Mouse (Mus musculus) heart, embryonic 13.5 days (tissue): ENCODE measurements at regions not wholly inside any gene's neighbourhood (a gene's known extent, or its start where the extent isn't known, plus 50 kb on each side); places are given as distances from the start of the nearest gene placed in this dataset.
A peak's percentile ranks its signal among the peaks of the same experiment; 100 is the strongest.

Source experiments
- ATAC-seq: fragments of 200-750 bp; cut with Nextera tagmentation; 2 replicates; pipeline ENCODE4 v1.8.0; 2017; ENCODE audit warnings: moderate TSS enrichment; ENCODE audit not compliant: insufficient number of reproducible peaks, low FRiP score, low TSS enrichment; ENCODE audit errors: extremely low read depth
- H3K27ac ChIP-seq: fragments of 300-500 bp; sonication (generic); replicated peaks from 2 replicates; pipeline ENCODE4 v1.5.1; 2015; ENCODE audit warnings: moderate library complexity, mild to moderate bottlenecking, inconsistent platforms
- H3K27me3 ChIP-seq: fragments of 300-500 bp; sonication (generic); replicated peaks from 2 replicates; pipeline ENCODE4 v1.6.1; 2015; ENCODE audit warnings: mild to moderate bottlenecking, inconsistent platforms
- H3K36me3 ChIP-seq: fragments of 300-500 bp; sonication (generic); 2 replicates; pipeline ENCODE4 v1.6.1; 2015; ENCODE audit warnings: mild to moderate bottlenecking, inconsistent platforms
- H3K4me1 ChIP-seq: fragments of 300-500 bp; sonication (generic); 2 replicates; pipeline ENCODE4 v1.6.1; 2015; ENCODE audit warnings: inconsistent platforms
- H3K4me2 ChIP-seq: fragments of 300-500 bp; sonication (generic); 2 replicates; pipeline ENCODE4 v1.6.1; 2015; ENCODE audit warnings: inconsistent platforms, mild to moderate bottlenecking, moderate library complexity
- H3K4me3 ChIP-seq: fragments of 300-500 bp; sonication (generic); 2 replicates; pipeline ENCODE4 v1.5.1; 2015; ENCODE audit warnings: moderate library complexity, mild to moderate bottlenecking, inconsistent platforms
- H3K9ac ChIP-seq: fragments of 300-500 bp; sonication (generic); 2 replicates; pipeline ENCODE4 v1.6.1; 2015; ENCODE audit warnings: inconsistent platforms, mild to moderate bottlenecking, moderate library complexity
- H3K9me3 ChIP-seq: fragments of 300-500 bp; sonication (generic); 2 replicates; pipeline ENCODE4 v1.6.1; 2016; ENCODE audit warnings: inconsistent platforms
- WGBS: fragments of 180-500 bp; shearing (Covaris S2); methylation state at CpG from one replicate; pipeline ENCODE4 v1.1.7; 2015; ENCODE audit warnings: mixed read lengths; 5-methylcytosine and 5-hydroxymethylcytosine counted together

DNA sequence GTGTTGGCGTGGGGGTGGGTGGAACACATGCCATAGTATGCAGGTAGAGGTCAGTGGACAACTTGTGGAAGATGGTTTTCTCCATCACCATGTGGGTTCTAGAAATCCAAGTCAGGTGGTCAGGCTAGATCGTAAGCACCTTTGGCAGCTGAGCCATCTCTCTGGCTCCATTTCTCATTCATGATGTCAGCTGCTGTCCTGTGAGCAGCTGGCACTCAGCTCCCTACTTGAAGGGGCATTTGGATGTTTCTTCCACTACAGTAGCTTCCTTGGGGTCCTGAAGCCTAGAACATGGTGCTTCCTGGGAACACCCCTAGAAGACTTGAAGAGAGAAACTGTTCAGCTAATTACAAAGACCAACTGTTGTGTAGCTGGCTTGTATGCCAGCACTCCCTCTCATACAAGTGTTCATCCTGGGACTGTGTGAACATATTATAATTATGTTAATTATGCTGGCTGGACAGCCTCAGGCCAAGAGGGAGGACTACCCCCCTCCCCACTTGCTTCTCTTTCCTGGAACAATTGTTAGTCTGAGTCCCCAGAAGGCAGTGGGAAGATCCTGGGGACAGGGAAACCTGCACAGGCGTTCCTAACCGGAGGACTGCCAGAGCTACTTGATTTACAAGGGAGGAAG lies 160.4 kb downstream of the C1d start:
- no peaks in the 10 kb centered on the region for H3K27me3 ChIP-seq
- H3K27ac ChIP-seq: no peak overlapping the region
- H3K9me3 ChIP-seq: peaks cover 10% of the 10 kb centered on the region; the same call in 1 of the 2 replicates
- no peak for ATAC-seq
- no peak overlapping the region for H3K4me3 ChIP-seq
- H3K36me3 ChIP-seq: no peaks in the 10 kb centered on the region
- no peak overlapping the region for H3K9ac ChIP-seq
- no peaks in the 10 kb centered on the region for H3K4me1 ChIP-seq
- 68% methylated on average over 4 of the region's 4 CpGs for WGBS
- no peak overlapping the region for H3K4me2 ChIP-seq

- 46% methylated on average over 4 of the region's 4 CpGs for WGBS
- Histone ChIP-seq H3K27ac (no peak overlapping the region), H3K9me3 (no peaks in the 10 kb centered on the region), H3K27me3 (no peaks in the 10 kb centered on the region), H3K4me2 (no peak overlapping the region), H3K4me3 (no peak overlapping the region), H3K4me1 (no peaks in the 10 kb centered on the region), H3K9ac (no peak overlapping the region), H3K36me3 (no peaks in the 10 kb centered on the region)
- ATAC-seq: no peak
Measured at GRCm38 (mm10) chr11:17442133-17442532, 184.8 kb downstream of the C1d start.

- no peak for ATAC-seq
- H3K36me3 ChIP-seq: no peaks in the 10 kb centered on the region
- H3K27me3 ChIP-seq: no peaks in the 10 kb centered on the region
- no peaks in the 10 kb centered on the region for H3K4me1 ChIP-seq
- no peak overlapping the region for H3K4me2 ChIP-seq
- WGBS: 86% methylated on average over 7 of the region's 7 CpGs
- H3K9ac ChIP-seq: no peak overlapping the region
- no peaks in the 10 kb centered on the region for H3K9me3 ChIP-seq
- no peak overlapping the region for H3K27ac ChIP-seq
- no peak overlapping the region for H3K4me3 ChIP-seq
Measured at GRCm38 (mm10) chr11:17449289-17449688, 191.9 kb downstream of the C1d start.

GRCm38 (mm10) chr11:17450360-17451045 lies 193.1 kb downstream of the C1d start:
- H3K4me1 ChIP-seq: no peaks in the 10 kb centered on the region
- no peaks in the 10 kb centered on the region for H3K9me3 ChIP-seq
- no peak overlapping the region for H3K4me2 ChIP-seq
- no peak overlapping the region for H3K4me3 ChIP-seq
- H3K9ac ChIP-seq: no peak overlapping the region
- ATAC-seq: no peak
- WGBS: 76% methylated on average over 7 of the region's 7 CpGs
- H3K36me3 ChIP-seq: no peaks in the 10 kb centered on the region
- H3K27ac ChIP-seq: no peak overlapping the region
- no peaks in the 10 kb centered on the region for H3K27me3 ChIP-seq

- Histone ChIP-seq H3K9ac (no peak overlapping the region), H3K36me3 (no peaks in the 10 kb centered on the region), H3K4me2 (no peak overlapping the region), H3K27ac (no peak overlapping the region), H3K4me3 (no peak overlapping the region), H3K27me3 (no peaks in the 10 kb centered on the region), H3K4me1 (no peaks in the 10 kb centered on the region), H3K9me3 (no peaks in the 10 kb centered on the region)
- WGBS: 75% methylated on average over 2 of the region's 2 CpGs
- ATAC-seq: no peak
Measured at GRCm38 (mm10) chr11:17451451-17451850, 194.1 kb downstream of the C1d start.

DNA sequence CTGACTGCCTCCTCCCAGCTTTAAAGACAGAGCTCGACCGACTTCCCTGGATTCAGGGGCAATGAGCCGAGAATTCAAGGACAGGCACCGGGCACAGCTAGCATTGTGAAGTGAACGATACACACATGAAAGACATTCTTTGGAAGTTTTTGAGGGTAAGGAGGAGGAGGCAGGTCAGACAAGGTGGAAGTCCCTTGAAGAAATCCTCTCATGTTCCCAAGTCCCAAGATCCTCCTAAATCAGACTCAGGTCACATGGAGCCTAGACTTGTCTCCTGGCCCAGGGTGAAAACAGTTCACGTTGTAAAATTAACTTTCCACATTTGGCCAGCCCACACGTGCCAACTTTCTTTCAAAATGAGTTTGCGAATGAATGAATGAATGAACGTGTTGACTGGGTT lies 196.2 kb downstream of the C1d start:
- Histone ChIP-seq H3K4me2 (no peak overlapping the region), H3K4me1 (no peaks in the 10 kb centered on the region), H3K27ac (no peak overlapping the region), H3K36me3 (no peaks in the 10 kb centered on the region), H3K9ac (no peak overlapping the region), H3K9me3 (no peaks in the 10 kb centered on the region), H3K4me3 (no peak overlapping the region), H3K27me3 (no peaks in the 10 kb centered on the region)
- 76% methylated on average over 9 of the region's 9 CpGs for WGBS
- no peak for ATAC-seq

DNA sequence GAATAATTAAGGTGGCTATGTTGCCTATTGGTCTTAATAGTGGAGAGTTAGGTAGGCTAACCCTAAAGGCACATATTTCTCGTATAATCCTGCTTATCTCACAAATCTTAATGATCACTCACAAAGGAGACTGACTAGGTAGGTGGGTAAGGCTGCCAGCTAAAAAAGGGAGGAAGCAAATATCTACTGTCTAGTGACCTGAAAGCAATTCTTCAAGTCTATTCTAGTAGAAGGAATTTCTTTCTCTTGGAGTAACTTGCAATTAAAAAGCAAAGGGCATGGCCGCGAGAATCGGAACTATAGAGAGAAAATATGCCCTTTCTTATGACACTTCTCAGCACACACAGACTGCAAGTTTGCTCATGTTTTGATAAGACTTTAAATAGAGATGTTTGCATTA lies 201.6 kb downstream of the C1d start:
- Histone ChIP-seq H3K9ac (no peak overlapping the region), H3K27ac (no peak overlapping the region), H3K4me3 (no peak overlapping the region), H3K27me3 (no peaks in the 10 kb centered on the region), H3K4me1 (0 out of 2 replicates have a peak, but pooled peaks cover 5% of the 10 kb centered on the region), H3K4me2 (no peak overlapping the region), H3K36me3 (no peaks in the 10 kb centered on the region), H3K9me3 (no peaks in the 10 kb centered on the region)
- 81% methylated on average over 4 of the region's 4 CpGs for WGBS
- ATAC-seq: no peak

DNA sequence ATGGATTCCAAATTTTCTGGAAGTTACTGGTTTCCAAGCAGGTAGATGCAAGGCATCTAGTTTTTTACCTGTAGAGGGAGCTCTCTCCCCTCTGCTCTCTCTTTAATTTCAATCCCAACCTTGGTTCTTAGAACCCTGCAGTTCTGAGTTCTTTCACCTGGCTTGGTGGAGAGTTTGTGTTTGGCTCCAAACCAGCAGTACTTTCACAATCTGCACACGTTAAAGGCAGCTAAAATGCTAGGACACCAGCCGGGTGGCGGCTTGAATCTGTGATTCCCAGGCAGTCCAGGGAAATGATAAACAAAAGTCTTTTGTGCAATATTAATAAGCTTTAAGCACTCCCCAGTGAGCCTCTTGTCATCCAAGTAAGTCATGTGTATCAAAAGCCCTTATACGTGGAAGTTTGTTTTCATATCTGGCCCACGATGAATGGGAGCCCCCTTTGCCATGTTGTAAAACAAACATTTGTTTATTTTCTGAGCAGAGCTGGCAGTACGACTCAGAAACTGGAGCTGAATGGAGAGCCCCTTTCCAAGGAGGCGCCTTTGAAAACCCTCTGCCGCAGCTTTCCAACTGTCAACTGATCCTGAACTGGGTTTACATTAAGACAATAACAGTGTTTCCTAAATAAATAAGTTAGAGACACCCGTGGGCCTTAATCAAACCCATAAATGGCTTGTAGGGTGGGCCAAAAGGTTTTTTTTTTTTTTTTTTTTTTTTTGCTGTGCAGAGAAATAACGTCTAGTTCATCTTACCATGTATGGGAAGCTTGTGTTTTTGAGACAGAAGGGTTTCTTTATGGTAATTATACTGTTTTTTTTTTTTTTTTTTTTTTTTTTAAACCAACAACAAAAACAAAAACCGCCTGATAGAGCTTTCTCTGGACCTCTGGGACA lies 202.9 kb downstream of the C1d start:
- H3K4me1 ChIP-seq: 0 out of 2 replicates have a peak, but pooled peaks cover 5% of the 10 kb centered on the region
- peak overlapping the region; percentile 39 for H3K27ac ChIP-seq
- no peaks in the 10 kb centered on the region for H3K36me3 ChIP-seq
- H3K4me3 ChIP-seq: peak overlapping the region; percentile 34
- H3K9ac ChIP-seq: 0 out of 2 replicates have a peak overlapping the region, but pooled peaks have one; percentile 21
- no peaks in the 10 kb centered on the region for H3K9me3 ChIP-seq
- no peak for ATAC-seq
- WGBS: 27% methylated on average over 11 of the region's 11 CpGs
- H3K4me2 ChIP-seq: peak overlapping the region; percentile 61
- H3K27me3 ChIP-seq: no peaks in the 10 kb centered on the region

DNA sequence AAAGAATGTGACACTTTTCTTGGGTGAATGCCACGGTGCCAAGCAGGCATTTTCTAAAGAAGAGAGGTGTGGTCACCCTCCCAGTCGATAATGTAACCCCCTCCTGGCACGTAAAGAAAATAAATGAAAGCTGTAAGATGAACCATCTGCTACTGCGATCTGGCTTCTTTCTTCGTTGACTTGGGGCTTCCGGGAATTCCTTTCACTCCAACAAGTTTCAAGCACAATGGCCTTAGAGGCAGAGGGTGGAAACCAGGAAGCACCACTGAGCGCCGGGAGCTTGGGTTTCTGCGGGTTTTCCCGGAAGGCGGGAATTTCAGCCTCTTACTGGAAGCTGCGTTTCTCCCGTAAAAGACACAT lies 203.5 kb downstream of the C1d start:
- no peak for ATAC-seq
- H3K4me2 ChIP-seq: peak overlapping the region; percentile 61

GRCm38 (mm10) chr11:17461701-17462100 lies 204.3 kb downstream of the C1d start:
- no peak for ATAC-seq
- Histone ChIP-seq H3K4me3 (no peak overlapping the region), H3K9ac (no peak overlapping the region), H3K27me3 (no peaks in the 10 kb centered on the region), H3K9me3 (no peaks in the 10 kb centered on the region), H3K4me2 (no peak overlapping the region), H3K4me1 (0 out of 2 replicates have a peak, but pooled peaks cover 5% of the 10 kb centered on the region), H3K36me3 (no peaks in the 10 kb centered on the region), H3K27ac (no peak overlapping the region)
- WGBS: 59% methylated on average over 1 of the region's 1 CpGs

More for the DNA sequence above, 203.5 kb downstream of the C1d start:
- H3K27ac ChIP-seq: peak overlapping the region; percentile 39; the same call in 1 of the 2 replicates
- WGBS: 4% methylated on average over 13 of the region's 13 CpGs
- no peaks in the 10 kb centered on the region for H3K36me3 ChIP-seq
- no peaks in the 10 kb centered on the region for H3K27me3 ChIP-seq
- H3K4me1 ChIP-seq: 0 out of 2 replicates have a peak, but pooled peaks cover 5% of the 10 kb centered on the region
- H3K9me3 ChIP-seq: no peaks in the 10 kb centered on the region
- H3K4me3 ChIP-seq: peak overlapping the region; percentile 34
- 0 out of 2 replicates have a peak overlapping the region, but pooled peaks have one; percentile 21 for H3K9ac ChIP-seq

- Histone ChIP-seq H3K9me3 (no peaks in the 10 kb centered on the region), H3K4me2 (no peak overlapping the region), H3K27me3 (no peaks in the 10 kb centered on the region), H3K36me3 (no peaks in the 10 kb centered on the region), H3K4me3 (no peak overlapping the region), H3K27ac (no peak overlapping the region), H3K4me1 (peaks cover 11% of the 10 kb centered on the region; the same call in 1 of the 2 replicates), H3K9ac (no peak overlapping the region)
- ATAC-seq: no peak
- WGBS: 46% methylated on average over 2 of the region's 2 CpGs
Measured at GRCm38 (mm10) chr11:17464875-17465274, 207.5 kb downstream of the C1d start.
